Mouse (Mus musculus): Measurements from ENCODE around the gene Gm10563.
"Not testable (repeated sequence)": the region's sequence is repeated elsewhere in the genome, so short reads cannot be mapped to it uniquely, and the experiment has no call there.

The Gm10563 gene

GRCm38 (mm10) chr4:155645308-155645707 is at the start of gene Gm10563:
Gm10563 (minus strand) TSS chr4:155645408.
- not testable (repeated sequence) for DNase-seq (ENCODE audit: low read depth, low spot score)

- peak; percentile 92 for DNase-seq (ENCODE audit: low read depth, low spot score)
These were observed 49.5 kb upstream of the Gm10563 start for GRCm38 (mm10) chr4:155694482-155695401.

- no peak for DNase-seq (ENCODE audit: low read depth, low spot score)
These were observed 48.9 kb upstream of the Gm10563 start, which contains the start of gene Fndc10 for GRCm38 (mm10) chr4:155694111-155694481. Fndc10 (plus strand) TSS chr4:155694342.

GRCm38 (mm10) chr4:155692421-155692820 is 47.2 kb upstream of the Gm10563 start:
- no peak for DNase-seq (ENCODE audit: low read depth, low spot score)

GRCm38 (mm10) chr4:155690571-155691375 is 45.6 kb upstream of the Gm10563 start:
- no peak for DNase-seq (ENCODE audit: low read depth, low spot score)

- DNase-seq (ENCODE audit: low read depth, low spot score) = not testable (repeated sequence)
These were observed 42.6 kb upstream of the Gm10563 start for GRCm38 (mm10) chr4:155687764-155688163.

- DNase-seq (ENCODE audit: low read depth, low spot score) = not testable (repeated sequence)
These were observed 38.6 kb upstream of the Gm10563 start for GRCm38 (mm10) chr4:155683670-155684277.

- peak; percentile 43 for DNase-seq (ENCODE audit: low read depth, low spot score)
These were observed 30.8 kb upstream of the Gm10563 start for GRCm38 (mm10) chr4:155675991-155676390.

- DNase-seq (ENCODE audit: low read depth, low spot score) = no peak
These were observed 26.9 kb upstream of the Gm10563 start for GRCm38 (mm10) chr4:155672082-155672481.

GRCm38 (mm10) chr4:155670236-155670635 is 25.0 kb upstream of the Gm10563 start:
- DNase-seq (ENCODE audit: low read depth, low spot score) = not testable (repeated sequence)

- DNase-seq (ENCODE audit: low read depth, low spot score) = no peak
These were observed 24.4 kb upstream of the Gm10563 start for GRCm38 (mm10) chr4:155669598-155670075.

- peak; percentile 97 for DNase-seq (ENCODE audit: low read depth, low spot score)
These were observed 23.7 kb upstream of the Gm10563 start, which contains the start of gene Mib2 for GRCm38 (mm10) chr4:155668689-155669597. Mib2 (minus strand) TSS chr4:155669198.

- DNase-seq (ENCODE audit: low read depth, low spot score) = peak; percentile 51
These were observed 21.7 kb upstream of the Gm10563 start for GRCm38 (mm10) chr4:155666903-155667302.

- DNase-seq (ENCODE audit: low read depth, low spot score) = no peak
These were observed 15.4 kb upstream of the Gm10563 start for GRCm38 (mm10) chr4:155660641-155661040.

GRCm38 (mm10) chr4:155658961-155659360 is 13.8 kb upstream of the Gm10563 start:
- DNase-seq (ENCODE audit: low read depth, low spot score) = no peak

GRCm38 (mm10) chr4:155656214-155656751 is 11.1 kb upstream of the Gm10563 start:
- DNase-seq (ENCODE audit: low read depth, low spot score) = no peak

GRCm38 (mm10) chr4:155654456-155655298 is 9.5 kb upstream of the Gm10563 start:
- DNase-seq (ENCODE audit: low read depth, low spot score) = peak; percentile 84

- DNase-seq (ENCODE audit: low read depth, low spot score) = no peak
These were observed 8.9 kb upstream of the Gm10563 start for GRCm38 (mm10) chr4:155654183-155654455.

GRCm38 (mm10) chr4:155653451-155654182 is 8.4 kb upstream of the Gm10563 start:
- no peak for DNase-seq (ENCODE audit: low read depth, low spot score)
